Mouse (Mus musculus): ENCODE results near the gene Dock6.

The Dock6 gene

GRCm38 (mm10) chr9:21801121-21801520, 51.3 kb downstream of the Dock6 start:
- TF ChIP-seq GATA4 (IDR thresholded peaks at IDR 0.05; ENCODE audit: insufficient replicate concordance, low read length) = no peak

- TF ChIP-seq GATA4 (IDR thresholded peaks at IDR 0.05; ENCODE audit: insufficient replicate concordance, low read length) = no peak
Measured at GRCm38 (mm10) chr9:21799010-21799350, 53.5 kb downstream of the Dock6 start.

- TF ChIP-seq GATA4 (IDR thresholded peaks at IDR 0.05; ENCODE audit: insufficient replicate concordance, low read length) = no peak; the same call in 1 of the 2 replicates
Measured at GRCm38 (mm10) chr9:21798345-21799009, 54.0 kb downstream of the Dock6 start, which contains the start of gene Kank2. TSS of gene Kank2 (minus strand) at chr9:21798744.

- TF ChIP-seq GATA4 (IDR thresholded peaks at IDR 0.05; ENCODE audit: insufficient replicate concordance, low read length) = no peak
Measured at GRCm38 (mm10) chr9:21797921-21798344, 54.5 kb downstream of the Dock6 start.

- no peak for TF ChIP-seq GATA4 (IDR thresholded peaks at IDR 0.05; ENCODE audit: insufficient replicate concordance, low read length)
Measured at GRCm38 (mm10) chr9:21796919-21797318, 55.5 kb downstream of the Dock6 start.

GRCm38 (mm10) chr9:21796259-21796658, 56.2 kb downstream of the Dock6 start:
- TF ChIP-seq GATA4 (IDR thresholded peaks at IDR 0.05; ENCODE audit: insufficient replicate concordance, low read length) = no peak

GRCm38 (mm10) chr9:21795579-21795978, 56.9 kb downstream of the Dock6 start:
- no peak for TF ChIP-seq GATA4 (IDR thresholded peaks at IDR 0.05; ENCODE audit: insufficient replicate concordance, low read length)

- no peak for TF ChIP-seq GATA4 (IDR thresholded peaks at IDR 0.05; ENCODE audit: insufficient replicate concordance, low read length)
Measured at GRCm38 (mm10) chr9:21794925-21795324, 57.5 kb downstream of the Dock6 start.

- TF ChIP-seq GATA4 (IDR thresholded peaks at IDR 0.05; ENCODE audit: insufficient replicate concordance, low read length) = no peak
Measured at GRCm38 (mm10) chr9:21794344-21794834, 58.0 kb downstream of the Dock6 start.

GRCm38 (mm10) chr9:21792644-21793043, 59.8 kb downstream of the Dock6 start:
- no peak for TF ChIP-seq GATA4 (IDR thresholded peaks at IDR 0.05; ENCODE audit: insufficient replicate concordance, low read length)

- no peak for TF ChIP-seq GATA4 (IDR thresholded peaks at IDR 0.05; ENCODE audit: insufficient replicate concordance, low read length)
Measured at GRCm38 (mm10) chr9:21791861-21792260, 60.6 kb downstream of the Dock6 start.

GRCm38 (mm10) chr9:21788234-21788633, 64.2 kb downstream of the Dock6 start:
- TF ChIP-seq GATA4 (IDR thresholded peaks at IDR 0.05; ENCODE audit: insufficient replicate concordance, low read length) = no peak

- no peak for TF ChIP-seq GATA4 (IDR thresholded peaks at IDR 0.05; ENCODE audit: insufficient replicate concordance, low read length)
Measured at GRCm38 (mm10) chr9:21787654-21788053, 64.8 kb downstream of the Dock6 start.

GRCm38 (mm10) chr9:21786906-21787305, 65.5 kb downstream of the Dock6 start:
- no peak for TF ChIP-seq GATA4 (IDR thresholded peaks at IDR 0.05; ENCODE audit: insufficient replicate concordance, low read length)

- TF ChIP-seq GATA4 (IDR thresholded peaks at IDR 0.05; ENCODE audit: insufficient replicate concordance, low read length) = no peak
Measured at GRCm38 (mm10) chr9:21784517-21785307, 67.7 kb downstream of the Dock6 start.
